Mouse (Mus musculus) cerebellum, adult 11 months (tissue): Measurements from ENCODE around the gene Ndufaf2.

Experiments used
- DNase-seq: peaks from one replicate; pipeline ENCODE4 v3.0.0; 2022

Gene Ndufaf2

GRCm38 (mm10) chr13:107959891-107960290, 198.5 kb downstream of the Ndufaf2 start:
- DNase-seq: no peak

- DNase-seq: no peak
These were observed 202.2 kb downstream of the Ndufaf2 start for GRCm38 (mm10) chr13:107956246-107956645.

- no peak for DNase-seq
These were observed 202.9 kb downstream of the Ndufaf2 start for GRCm38 (mm10) chr13:107955327-107956110.

- no peak for DNase-seq
These were observed 203.8 kb downstream of the Ndufaf2 start for GRCm38 (mm10) chr13:107954445-107955261.

GRCm38 (mm10) chr13:107954100-107954444, 204.4 kb downstream of the Ndufaf2 start:
- no peak for DNase-seq
